Mouse (Mus musculus) CD4-positive, CD25-positive, alpha-beta regulatory T cell (primary cell): ENCODE results near the gene Gm14391. TPM values are rescaled to one million over a fixed set of nuclear protein-coding genes. Genes with fewer than 3 reads are reported as not detected.

Source experiments
- polyA plus RNA-seq: library from polyadenylated mRNA; unstranded; fragments of 100-300 nt; shearing (Covaris generic); gene quantifications from one replicate; pipeline ENCODE4 v1.2.1, GENCODE M21; 2017

Gene Gm14391
- 3.4 TPM for polyA plus RNA-seq

GRCm38 (mm10) chr2:175206732-175207131 lies at the start of gene Gm14391:
Gene Gm14391 (minus strand): TSS chr2:175206917.

DNA sequence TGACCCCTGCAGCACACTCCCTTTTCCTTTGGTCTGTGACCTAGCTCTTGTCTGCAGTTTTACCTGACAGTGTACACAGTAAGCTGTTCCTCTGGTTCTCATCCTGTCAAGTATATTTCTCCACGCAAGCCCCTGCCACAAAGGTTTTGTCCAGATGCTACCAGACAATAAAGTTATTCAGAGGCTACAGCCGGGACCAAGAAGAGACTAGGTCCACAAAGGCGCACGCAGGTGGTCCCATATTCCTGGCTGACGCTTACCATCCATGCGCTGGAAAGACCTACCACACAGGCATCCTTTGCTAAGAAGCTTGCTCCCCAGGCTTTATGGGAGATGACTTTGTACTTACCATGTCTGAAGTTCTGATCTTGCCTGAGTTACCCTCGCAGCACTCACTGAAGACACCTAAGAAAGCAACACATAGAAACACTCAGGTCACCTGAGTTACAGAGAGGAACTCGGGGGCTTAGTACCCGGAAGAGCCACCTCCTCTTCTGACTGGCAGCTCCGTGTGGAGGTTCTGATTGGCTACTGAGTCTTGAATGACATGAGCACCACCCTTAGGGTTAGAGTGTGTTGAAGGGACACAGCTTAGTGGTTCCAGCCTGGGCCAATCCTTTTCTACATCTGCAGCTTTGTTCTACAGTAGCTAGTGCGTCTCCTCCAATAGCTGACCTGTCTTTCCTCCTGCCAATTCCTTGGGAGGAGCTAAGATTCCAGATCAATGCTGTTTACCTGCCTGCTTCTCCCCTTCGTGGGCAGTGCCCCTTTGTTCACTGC lies 31.1 kb downstream of the Gm14391 start, which contains the start of gene Gm14443:
Gene Gm14443 (minus strand): TSS at position 471 of the 780 bp plus-strand sequence.

DNA sequence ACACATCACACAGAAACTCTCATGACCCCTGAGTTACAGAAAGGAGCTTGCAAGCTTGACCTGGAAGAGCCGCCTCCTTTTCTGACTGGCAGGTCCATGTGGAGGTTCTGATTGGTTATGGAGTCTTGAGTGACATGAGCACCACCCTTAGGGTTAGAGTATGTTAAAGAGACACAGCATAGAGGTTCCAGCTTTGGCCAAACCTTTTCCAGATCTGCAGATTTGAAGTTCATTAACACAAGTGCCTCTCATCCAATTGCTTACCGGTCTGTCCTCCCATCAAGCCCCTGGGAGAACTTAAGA lies 64.8 kb downstream of the Gm14391 start, which contains the start of gene Gm14399:
Gene Gm14399 (minus strand): TSS at position 20 of the 303 bp plus-strand sequence.

Other genes with a start within 250 kb of the Gm14391 start
- gene Gm14444, start 196.7 kb downstream of the Gm14391 start, polyA plus RNA-seq, result 0.22 TPM
- gene Gm14393, start 139.1 kb downstream of the Gm14391 start, polyA plus RNA-seq, result not detected
- gene Gm14399, start 64.9 kb downstream of the Gm14391 start, polyA plus RNA-seq, result 7.7 TPM
- gene Gm14443, start 31.0 kb downstream of the Gm14391 start, polyA plus RNA-seq, result 0.13 TPM
- gene Gm14440, start 68.2 kb upstream of the Gm14391 start, polyA plus RNA-seq, result 3.6 TPM
- 11.9 TPM for gene Gm4631, start 131.3 kb upstream of the Gm14391 start, polyA plus RNA-seq
- gene Zfp968, start 165.5 kb upstream of the Gm14391 start, polyA plus RNA-seq, result 2.9 TPM
- 13.8 TPM for gene Gm4724, start 228.9 kb upstream of the Gm14391 start, polyA plus RNA-seq